Mouse (Mus musculus): ENCODE measurements around the gene Itga9. TPM values are rescaled to one million over a fixed set of nuclear protein-coding genes. Genes with fewer than 3 reads are reported as not detected.
A peak's percentile ranks its signal among the peaks of the same experiment; 100 is the strongest.
"Not testable (repeated sequence)": the region's sequence is repeated elsewhere in the genome, so short reads cannot be mapped to it uniquely, and the experiment has no call there.

The Itga9 gene
- 100 to 1,000 TPM in 1 of 2 experiments, 10 to 100 TPM in 1; 97.8 to 111 TPM for total RNA-seq (2021)
- long read RNA-seq, experiment 1, full-length matches to known transcripts: 17 of 46 reads
- long read RNA-seq, experiment 1, partial matches to known transcripts: 5 of 46 reads
- long read RNA-seq, experiment 1, other reads (novel, unspliced or antisense): 24 of 46 reads
- long read RNA-seq, experiment 2, full-length matches to known transcripts: 29 of 95 reads
- long read RNA-seq, experiment 2, partial matches to known transcripts: 24 of 95 reads
- long read RNA-seq, experiment 2, other reads (novel, unspliced or antisense): 42 of 95 reads

DNA sequence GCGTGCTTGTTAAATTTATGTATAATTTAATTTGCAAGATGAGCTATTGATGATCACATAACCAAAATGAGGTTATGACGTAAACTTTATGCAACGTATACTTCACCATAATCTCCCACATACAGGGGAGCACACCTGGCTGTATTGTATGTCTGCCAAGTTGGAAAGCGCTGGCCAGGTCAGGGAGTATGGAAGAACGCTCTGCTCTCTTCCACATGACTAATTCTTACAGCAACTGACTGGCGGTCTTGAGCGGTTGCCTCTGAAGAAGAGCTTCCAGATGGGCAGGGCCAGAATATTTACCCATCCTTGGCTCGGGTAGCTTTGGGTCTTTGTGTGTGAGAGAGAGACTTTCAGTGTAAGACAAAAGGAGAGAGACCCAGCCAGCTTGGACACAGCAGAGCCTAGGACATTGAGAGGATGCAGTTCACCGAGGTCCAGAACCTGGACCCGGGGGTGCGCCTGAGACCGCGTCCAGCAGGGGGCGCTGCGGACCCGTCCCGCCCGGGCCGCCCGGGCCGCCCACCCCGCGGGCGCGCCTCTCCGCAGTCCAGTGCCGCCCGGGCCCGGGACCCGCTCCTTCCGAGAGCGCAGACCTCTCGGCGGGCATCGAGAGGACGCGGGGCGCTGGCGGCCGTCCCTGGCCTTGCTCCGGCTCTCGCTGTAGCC is at the start of gene Itga9:
TSS of gene Itga9 (plus strand) at position 543 of the 669 bp plus-strand sequence.
- DNase-seq (ENCODE audit: low spot score in 2 of 2): peak; percentile 72 to 88

- no peak for DNase-seq (ENCODE audit: low spot score in 2 of 2)
Observed at GRCm38 (mm10) chr9:118556951-118557780, 49.3 kb upstream of the Itga9 start.

GRCm38 (mm10) chr9:118563356-118563755 is 43.1 kb upstream of the Itga9 start:
- no peak for DNase-seq (ENCODE audit: low spot score in 2 of 2)

- DNase-seq (ENCODE audit: low spot score in 2 of 2): no peak
Observed at GRCm38 (mm10) chr9:118563866-118564265, 42.6 kb upstream of the Itga9 start.

- no peak for DNase-seq (ENCODE audit: low spot score in 2 of 2)
Observed at GRCm38 (mm10) chr9:118564696-118565095, 41.8 kb upstream of the Itga9 start.

- DNase-seq (ENCODE audit: low spot score in 2 of 2): no peak
Observed at GRCm38 (mm10) chr9:118569328-118569727, 37.2 kb upstream of the Itga9 start.

GRCm38 (mm10) chr9:118570865-118571264 is 35.6 kb upstream of the Itga9 start:
- no peak for DNase-seq (ENCODE audit: low spot score in 2 of 2)

DNA sequence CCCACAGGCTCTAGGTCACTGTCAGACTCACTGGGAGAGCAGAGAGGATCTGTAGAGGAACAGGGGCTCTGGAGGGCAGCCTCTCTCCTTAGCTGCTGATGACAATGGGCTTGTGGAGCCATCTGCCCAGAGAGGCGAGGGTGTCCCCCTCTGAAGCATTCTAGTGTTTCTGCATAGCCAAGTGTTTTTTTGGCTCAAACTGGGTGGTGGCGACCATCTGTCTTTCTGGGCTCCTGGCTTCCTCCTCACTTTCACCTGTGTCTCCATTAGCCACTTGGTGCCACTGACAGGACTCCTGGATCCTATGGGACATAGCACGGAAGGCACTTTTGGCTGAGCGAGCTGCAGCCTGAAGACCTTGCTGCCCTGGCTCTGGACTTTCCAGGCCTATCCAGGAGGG is 34.8 kb upstream of the Itga9 start:
- no peak for DNase-seq (ENCODE audit: low spot score in 2 of 2)

DNA sequence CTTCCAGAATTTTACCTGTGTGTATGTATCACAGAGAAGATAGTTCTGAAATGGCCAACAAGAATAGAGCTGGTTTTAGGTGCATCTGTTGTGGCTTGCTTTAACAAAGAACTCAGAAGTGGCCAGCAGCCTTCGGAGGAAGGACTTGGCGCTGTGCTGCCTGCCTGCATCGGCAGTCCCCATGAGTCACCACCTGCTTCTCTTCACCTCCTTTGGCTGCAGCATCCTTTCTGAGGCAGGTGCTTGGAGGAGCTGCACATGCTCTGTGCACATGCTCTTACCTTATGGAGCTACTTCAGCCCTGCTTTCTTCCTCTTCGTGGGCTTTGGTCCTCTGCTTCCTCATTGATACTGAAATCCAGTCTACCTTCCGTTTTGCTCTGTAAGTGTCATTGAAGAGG is 31.6 kb upstream of the Itga9 start:
- no peak for DNase-seq (ENCODE audit: low spot score in 2 of 2)

DNA sequence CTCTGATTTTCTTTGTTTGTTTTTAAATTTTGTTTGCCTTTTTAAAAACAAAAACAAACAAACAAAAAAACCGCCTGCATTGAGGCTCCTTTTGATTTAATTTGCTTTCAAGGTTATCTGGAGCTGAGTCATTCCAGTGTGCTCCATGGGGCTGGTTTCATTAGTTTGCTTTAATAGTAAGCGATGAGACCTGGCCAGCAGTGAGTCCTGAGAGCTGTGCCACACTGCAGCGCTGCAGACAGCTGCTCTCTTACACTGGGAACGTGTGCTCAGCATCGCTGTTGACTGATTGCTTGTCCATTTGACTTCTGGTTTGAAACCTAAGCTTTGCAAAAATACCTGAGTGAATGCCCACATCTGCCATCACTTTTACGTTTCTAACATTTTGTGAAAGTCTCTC is 26.1 kb upstream of the Itga9 start:
- DNase-seq (ENCODE audit: low spot score in 2 of 2): no peak

DNA sequence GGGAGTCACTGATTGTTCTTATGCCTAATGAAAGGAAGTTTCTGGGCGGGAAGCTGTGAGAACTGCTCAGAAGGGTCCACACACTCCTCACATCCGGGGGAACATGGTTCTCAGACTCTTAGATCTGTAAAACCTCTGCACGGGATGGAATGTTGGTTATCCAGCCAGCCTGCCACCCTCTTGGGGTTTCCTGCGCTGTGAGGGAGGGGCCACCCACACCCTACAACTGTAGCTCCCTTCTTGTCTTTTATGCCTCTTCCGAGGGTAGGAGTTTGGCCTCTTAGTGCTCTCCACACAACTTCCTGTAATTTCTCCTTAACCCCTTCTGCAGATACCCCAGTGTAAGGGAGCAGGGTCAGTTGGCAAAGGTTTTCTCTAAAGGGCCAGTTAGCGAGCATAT is 23.7 kb upstream of the Itga9 start:
- no peak for DNase-seq (ENCODE audit: low spot score in 2 of 2)

GRCm38 (mm10) chr9:118584838-118585237 is 21.7 kb upstream of the Itga9 start:
- no peak for DNase-seq (ENCODE audit: low spot score in 2 of 2)

DNA sequence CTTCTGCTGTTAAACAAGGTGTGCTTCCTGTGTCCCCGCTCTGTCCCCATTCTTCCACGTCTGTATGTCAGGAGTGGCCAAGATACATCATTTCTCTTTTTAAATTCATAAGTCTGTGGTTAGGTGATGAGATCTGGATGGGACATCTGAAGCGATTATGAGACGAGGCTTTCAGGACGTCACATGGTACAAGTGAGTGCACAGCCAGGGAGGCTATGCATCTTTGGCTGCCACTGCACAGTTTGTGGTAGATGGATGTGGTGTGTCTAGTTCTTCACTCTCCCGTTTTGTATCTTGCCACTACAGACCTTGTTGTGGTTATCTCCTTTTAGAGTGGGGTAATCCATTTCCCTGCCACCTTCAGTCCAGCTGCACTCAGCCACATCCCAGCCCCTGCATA is 20.5 kb upstream of the Itga9 start:
- no peak for DNase-seq (ENCODE audit: low spot score in 2 of 2)

GRCm38 (mm10) chr9:118587115-118587514 is 19.4 kb upstream of the Itga9 start:
- no peak for DNase-seq (ENCODE audit: low spot score in 2 of 2)

GRCm38 (mm10) chr9:118589249-118589648 is 17.2 kb upstream of the Itga9 start:
- DNase-seq (ENCODE audit: low spot score in 2 of 2): no peak

DNA sequence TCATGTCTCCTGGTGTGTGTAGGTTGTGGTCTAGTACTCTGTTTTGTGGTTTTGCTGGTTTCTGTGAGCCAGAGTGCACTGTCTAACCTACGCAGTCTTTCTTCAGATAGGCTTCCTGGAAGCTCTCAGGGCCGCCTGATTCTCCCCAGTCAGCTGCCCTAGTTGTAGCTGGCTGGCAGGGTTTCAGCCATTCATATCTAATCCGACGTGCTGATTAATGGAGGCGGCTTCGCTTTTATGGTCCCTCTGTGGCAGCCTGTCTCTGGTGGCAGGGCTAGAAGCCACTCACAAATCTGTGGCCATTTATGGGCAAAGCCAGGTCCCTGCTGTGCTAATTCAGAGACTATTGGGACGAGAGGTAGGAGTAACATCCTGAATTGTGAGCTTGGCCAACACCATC is 16.3 kb upstream of the Itga9 start:
- no peak for DNase-seq (ENCODE audit: low spot score in 2 of 2)

DNA sequence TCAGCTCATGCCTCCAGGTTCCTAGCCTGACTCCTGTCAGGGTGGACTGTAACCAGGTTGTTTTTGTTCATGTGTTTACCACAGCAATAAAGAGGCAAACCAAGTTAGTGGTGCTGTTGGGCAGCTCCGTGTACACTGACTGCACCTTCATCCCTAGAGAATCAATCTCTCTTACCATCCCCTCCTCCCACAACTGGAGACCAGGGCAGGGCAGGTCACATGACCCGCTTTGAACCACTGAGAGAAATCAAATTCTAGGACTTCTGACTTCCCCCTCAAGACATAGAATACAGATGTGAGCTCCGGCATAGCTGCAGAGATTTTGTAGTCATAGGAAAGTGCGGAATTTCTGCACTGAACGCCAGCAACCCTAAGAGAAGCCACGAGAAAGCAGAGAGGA is 14.9 kb upstream of the Itga9 start:
- DNase-seq (ENCODE audit: low spot score in 2 of 2): no peak

DNA sequence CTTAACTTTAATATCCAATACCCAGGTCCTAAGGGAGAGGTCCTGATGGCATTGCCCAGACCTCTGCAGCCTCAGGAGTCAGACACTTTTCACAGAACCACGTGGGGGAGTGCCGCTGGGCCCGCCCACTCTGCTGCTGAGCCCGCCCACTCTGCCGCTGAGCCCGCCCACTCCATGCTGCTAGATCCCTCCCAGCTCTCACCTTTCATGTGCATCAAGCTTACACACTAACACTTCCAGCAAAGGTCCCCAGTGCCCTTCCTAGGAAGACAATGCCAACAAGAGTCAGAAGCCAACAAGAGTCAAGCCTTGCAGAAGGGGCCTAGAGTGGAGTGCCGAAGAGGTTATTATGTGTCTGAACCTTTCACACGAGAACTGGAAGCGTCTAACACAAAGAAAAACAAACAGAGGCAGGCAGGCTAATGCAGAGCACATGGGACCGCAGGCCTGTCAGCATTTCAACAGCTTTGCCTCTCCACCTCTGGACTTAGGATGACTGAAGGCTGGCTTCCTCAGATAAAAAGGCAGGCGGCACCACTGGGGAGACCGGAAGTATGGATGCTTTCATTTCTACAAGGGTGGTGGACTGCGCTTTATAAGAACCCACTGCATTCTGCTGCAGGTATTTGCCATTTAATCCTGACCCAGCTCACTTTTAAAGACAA is 13.8 kb upstream of the Itga9 start:
- DNase-seq (ENCODE audit: low spot score in 2 of 2): no peak

DNA sequence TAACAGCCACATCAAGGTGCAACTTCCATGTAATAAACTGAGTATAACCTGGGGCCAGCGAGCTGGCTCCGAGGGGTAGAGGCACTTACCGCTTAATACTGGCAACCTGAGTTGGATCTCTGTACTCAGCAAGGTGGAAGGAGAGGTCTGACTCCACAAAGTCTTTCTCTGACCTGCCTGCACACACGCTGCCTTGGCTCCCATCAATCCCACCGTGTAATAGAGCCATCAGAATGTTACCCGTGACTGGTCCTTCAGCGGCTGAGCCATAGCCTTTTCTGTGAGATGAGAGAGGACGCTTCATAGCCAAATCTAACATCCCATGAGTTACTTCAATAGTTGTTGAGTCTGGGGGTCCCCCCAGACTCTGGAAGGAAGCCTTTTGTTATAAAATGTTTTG is 13.0 kb upstream of the Itga9 start:
- no peak for DNase-seq (ENCODE audit: low spot score in 2 of 2)

- no peak for DNase-seq (ENCODE audit: low spot score in 2 of 2)
Observed at GRCm38 (mm10) chr9:118596767-118597166, 9.7 kb upstream of the Itga9 start.

DNA sequence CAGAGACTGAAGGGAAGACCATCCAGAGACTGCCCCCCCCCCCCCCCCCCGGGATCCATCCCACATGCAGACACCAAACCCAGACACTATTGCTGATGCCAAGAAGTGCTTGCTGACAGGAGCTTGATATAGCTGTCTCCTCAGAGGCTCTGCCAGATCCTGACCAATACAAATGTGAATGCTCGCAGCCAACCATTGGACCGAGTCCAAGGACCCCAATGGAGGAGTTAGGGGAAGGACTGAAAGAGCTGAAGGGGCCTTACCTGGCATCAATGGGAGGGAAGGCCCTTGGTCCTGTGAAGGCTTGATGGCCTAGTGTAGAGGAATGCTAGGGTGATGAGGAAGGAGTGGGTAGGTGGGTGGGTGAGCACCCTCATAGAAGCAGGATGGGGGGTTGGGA is 6.1 kb upstream of the Itga9 start:
- DNase-seq (ENCODE audit: low spot score in 2 of 2): not testable (repeated sequence)

DNA sequence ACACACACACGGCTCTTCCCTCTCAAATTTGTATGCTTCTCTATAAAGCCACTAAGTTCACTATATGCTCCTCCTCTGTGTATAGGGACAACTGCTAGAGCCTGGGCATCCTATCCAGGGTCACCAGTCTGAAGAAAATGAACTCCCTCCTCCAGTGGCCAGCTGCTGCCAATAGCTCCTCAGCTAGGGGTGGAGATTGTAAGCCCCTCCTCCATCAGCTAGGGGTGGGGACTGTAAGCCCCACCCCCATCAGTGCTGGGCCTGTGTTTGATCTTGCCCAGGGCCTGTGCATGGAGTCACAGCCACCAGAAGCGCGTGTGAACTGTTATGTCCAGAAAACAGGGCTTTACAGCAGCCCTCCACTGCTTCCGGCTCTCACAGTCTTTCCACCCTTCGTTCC is 3.9 kb upstream of the Itga9 start:
- DNase-seq (ENCODE audit: low spot score in 2 of 2): no peak
